Mouse (Mus musculus) brown adipose tissue, adult 24 weeks (tissue): Measurements from ENCODE around the gene Rapgef1. TPM values are rescaled to one million over a fixed set of nuclear protein-coding genes. Genes with fewer than 3 reads are reported as not detected.
"Not testable (repeated sequence)": the region's sequence is repeated elsewhere in the genome, so short reads cannot be mapped to it uniquely, and the experiment has no call there.

ENCODE experiments used
- H3K27ac ChIP-seq: fragments of 200-500 bp; replicated peaks from 2 replicates; pipeline ENCODE4 v1.5.1; 2012; ENCODE audit warnings: low read depth, mild to moderate bottlenecking, low read length
- H3K4me1 ChIP-seq: fragments of 200-500 bp; 2 replicates; pipeline ENCODE4 v1.6.1; 2012; ENCODE audit warnings: low read length, mixed read lengths; ENCODE audit not compliant: control insufficient read depth, insufficient read depth, insufficient read length
- H3K4me3 ChIP-seq: fragments of 200-500 bp; 2 replicates; pipeline ENCODE4 v1.5.1; 2012; ENCODE audit warnings: low read depth, mild to moderate bottlenecking, low read length, moderate library complexity; ENCODE audit not compliant: insufficient read depth
- polyA plus RNA-seq: library from polyadenylated mRNA; stranded (reverse); fragments of >200 nt; gene quantifications from 2 replicates; pipeline ENCODE4 v1.2.4, GENCODE M21; 2012; ENCODE audit not compliant: missing spikeins, insufficient read depth, insufficient read length

Gene Rapgef1
- polyA plus RNA-seq, 1 experiment: 19.1 TPM

- Histone ChIP-seq H3K27ac (peak overlapping the region; percentile 10), H3K4me3 (no peak overlapping the region), H3K4me1 (peaks cover 73% of the 10 kb centered on the region)
Observed at GRCm38 (mm10) chr2:29631020-29631419, 11.5 kb downstream of the Rapgef1 start.

GRCm38 (mm10) chr2:29631564-29632167, 12.1 kb downstream of the Rapgef1 start:
- H3K27ac ChIP-seq: not testable (repeated sequence)
- peaks cover 79% of the 10 kb centered on the region for H3K4me1 ChIP-seq

GRCm38 (mm10) chr2:29632168-29632662, 12.7 kb downstream of the Rapgef1 start:
- no peak overlapping the region for H3K4me3 ChIP-seq
- H3K4me1 ChIP-seq: peaks cover 77% of the 10 kb centered on the region
- peak overlapping the region; percentile 55 for H3K27ac ChIP-seq

More at GRCm38 (mm10) chr2:29631564-29632167, 12.1 kb downstream of the Rapgef1 start:
- not testable (repeated sequence) for H3K4me3 ChIP-seq

- Histone ChIP-seq H3K4me3 (no peak overlapping the region), H3K27ac (peak overlapping the region; percentile 85), H3K4me1 (peaks cover 77% of the 10 kb centered on the region)
Observed at GRCm38 (mm10) chr2:29633101-29633554, 13.6 kb downstream of the Rapgef1 start.

- Histone ChIP-seq H3K27ac (peak overlapping the region; percentile 85), H3K4me3 (no peak overlapping the region), H3K4me1 (peaks cover 71% of the 10 kb centered on the region)
Observed at GRCm38 (mm10) chr2:29633782-29634181, 14.3 kb downstream of the Rapgef1 start.

GRCm38 (mm10) chr2:29634541-29634940, 15.0 kb downstream of the Rapgef1 start:
- Histone ChIP-seq H3K27ac (peak overlapping the region; percentile 85), H3K4me1 (peaks cover 68% of the 10 kb centered on the region), H3K4me3 (no peak overlapping the region)

- Histone ChIP-seq H3K4me1 (peaks cover 62% of the 10 kb centered on the region), H3K27ac (peak overlapping the region; percentile 85), H3K4me3 (no peak overlapping the region)
Observed at GRCm38 (mm10) chr2:29635966-29636507, 16.5 kb downstream of the Rapgef1 start.

- Histone ChIP-seq H3K27ac (peak overlapping the region; percentile 66), H3K4me1 (peaks cover 65% of the 10 kb centered on the region), H3K4me3 (no peak overlapping the region)
Observed at GRCm38 (mm10) chr2:29637528-29637927, 18.0 kb downstream of the Rapgef1 start.

GRCm38 (mm10) chr2:29639377-29639776, 19.9 kb downstream of the Rapgef1 start:
- Histone ChIP-seq H3K4me3 (no peak overlapping the region), H3K4me1 (peaks cover 54% of the 10 kb centered on the region), H3K27ac (peak overlapping the region; percentile 97)

- H3K27ac ChIP-seq: peak overlapping the region; percentile 97
- H3K4me1 ChIP-seq: peaks cover 48% of the 10 kb centered on the region
- H3K4me3 ChIP-seq: no peak overlapping the region
Observed at GRCm38 (mm10) chr2:29639953-29640743, 20.6 kb downstream of the Rapgef1 start.

GRCm38 (mm10) chr2:29641707-29642106, 22.2 kb downstream of the Rapgef1 start:
- Histone ChIP-seq H3K4me1 (peaks cover 37% of the 10 kb centered on the region), H3K27ac (peak overlapping the region; percentile 93), H3K4me3 (no peak overlapping the region)

GRCm38 (mm10) chr2:29643418-29643817, 23.9 kb downstream of the Rapgef1 start:
- Histone ChIP-seq H3K4me3 (peak overlapping the region; percentile 71), H3K27ac (peak overlapping the region; percentile 99)

GRCm38 (mm10) chr2:29645071-29645628, 25.6 kb downstream of the Rapgef1 start:
- Histone ChIP-seq H3K27ac (peak overlapping the region; percentile 99), H3K4me1 (peaks cover 25% of the 10 kb centered on the region), H3K4me3 (peak overlapping the region; percentile 71)

More at GRCm38 (mm10) chr2:29643418-29643817, 23.9 kb downstream of the Rapgef1 start:
- H3K4me1 ChIP-seq: peaks cover 29% of the 10 kb centered on the region

- peak overlapping the region; percentile 99 for H3K27ac ChIP-seq
- H3K4me3 ChIP-seq: peak overlapping the region; percentile 71
- H3K4me1 ChIP-seq: peaks cover 13% of the 10 kb centered on the region; the same call in 1 of the 2 replicates
Observed at GRCm38 (mm10) chr2:29646613-29647012, 27.1 kb downstream of the Rapgef1 start.

GRCm38 (mm10) chr2:29647162-29647561, 27.6 kb downstream of the Rapgef1 start:
- H3K4me3 ChIP-seq: peak overlapping the region; percentile 71
- peaks cover 14% of the 10 kb centered on the region for H3K4me1 ChIP-seq
- H3K27ac ChIP-seq: peak overlapping the region; percentile 99
